Mouse (Mus musculus) c-Kit-positive CD71-negative TER-119-negative erythroid progenitor cells, embryonic 14.5 days (primary cell): ENCODE measurements around the gene Elmod3.
A peak's percentile ranks its signal among the peaks of the same experiment; 100 is the strongest.

Experiments
- DNase-seq: peaks from one replicate; pipeline ENCODE4 v3.0.0-alpha.2; 2013; ENCODE audit warnings: low read depth

Elmod3 gene

DNA sequence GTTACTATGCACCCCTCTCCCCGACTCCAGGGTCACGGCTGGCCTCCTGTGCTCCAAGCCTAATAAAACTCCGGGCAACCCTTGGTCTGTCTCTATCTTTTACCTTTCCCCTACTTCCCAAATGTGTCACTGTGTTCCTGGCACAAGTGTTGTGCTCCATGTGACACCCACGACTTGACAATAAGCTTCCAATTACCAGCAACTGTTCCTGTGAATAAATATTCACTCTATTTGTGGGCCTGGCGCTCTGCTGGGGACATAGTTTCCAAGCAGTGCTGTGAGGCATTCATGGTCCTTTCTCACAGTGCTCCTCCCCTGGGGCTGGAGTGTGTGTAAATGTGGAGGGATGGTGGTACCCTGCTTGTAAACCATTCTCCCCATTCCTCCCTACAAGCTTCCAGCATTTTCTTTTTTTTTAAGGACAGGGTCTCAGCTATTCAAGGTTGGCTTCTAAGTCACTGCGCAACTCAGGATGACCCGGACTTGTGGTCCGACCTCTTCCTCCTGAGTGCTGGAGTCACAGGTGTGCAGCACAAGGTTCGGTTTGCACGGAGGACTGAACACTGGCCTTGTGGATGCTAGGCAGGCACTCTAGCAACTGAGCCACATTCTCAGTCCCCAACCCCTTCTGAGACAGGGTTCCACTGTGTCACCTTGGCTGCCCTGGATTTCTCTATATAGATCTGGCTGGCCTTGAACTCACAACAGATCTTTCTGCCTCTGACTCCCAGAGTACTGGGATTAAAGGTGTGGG, 27.4 kb downstream of the Elmod3 start:
- DNase-seq: no peak

DNA sequence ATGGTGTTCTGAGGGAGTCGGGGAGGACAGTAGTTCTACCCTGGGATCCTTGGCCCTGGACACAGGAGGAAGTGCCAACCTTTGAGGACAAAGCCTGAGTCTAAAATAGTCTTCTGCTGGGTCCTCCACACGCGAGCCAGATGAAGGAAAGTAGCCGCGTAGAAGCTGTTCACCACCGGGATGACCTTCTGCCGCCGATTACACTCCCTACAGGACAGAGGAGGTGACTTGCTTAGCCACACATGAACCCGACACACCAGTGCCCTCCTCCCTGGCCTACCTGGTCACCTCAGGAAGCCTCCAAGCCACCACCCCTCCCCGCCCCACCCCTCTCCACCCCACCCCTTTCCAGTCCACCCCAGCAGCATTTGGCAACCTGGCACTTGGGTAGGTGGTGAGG, 29.5 kb downstream of the Elmod3 start:
- no peak for DNase-seq

DNA sequence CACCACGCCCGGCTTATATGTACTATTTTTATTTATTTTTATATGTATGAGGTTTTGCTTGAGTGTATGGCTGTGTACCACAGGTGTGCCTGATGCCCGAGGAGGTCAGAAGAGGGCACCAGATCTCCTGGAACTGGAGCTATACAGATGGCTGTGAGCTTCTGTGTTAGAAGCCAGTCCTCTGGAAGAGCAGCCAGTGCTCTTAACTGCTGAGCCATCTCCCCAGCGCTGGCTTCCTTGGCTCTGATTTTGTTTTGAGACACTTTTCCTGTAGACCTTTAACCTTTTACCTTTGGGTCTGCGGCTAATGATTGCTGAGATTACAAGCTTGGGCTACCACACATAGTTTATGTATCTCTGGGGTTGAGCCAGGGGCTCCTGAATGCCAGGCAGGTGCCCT, 30.7 kb downstream of the Elmod3 start:
- DNase-seq: no peak

DNA sequence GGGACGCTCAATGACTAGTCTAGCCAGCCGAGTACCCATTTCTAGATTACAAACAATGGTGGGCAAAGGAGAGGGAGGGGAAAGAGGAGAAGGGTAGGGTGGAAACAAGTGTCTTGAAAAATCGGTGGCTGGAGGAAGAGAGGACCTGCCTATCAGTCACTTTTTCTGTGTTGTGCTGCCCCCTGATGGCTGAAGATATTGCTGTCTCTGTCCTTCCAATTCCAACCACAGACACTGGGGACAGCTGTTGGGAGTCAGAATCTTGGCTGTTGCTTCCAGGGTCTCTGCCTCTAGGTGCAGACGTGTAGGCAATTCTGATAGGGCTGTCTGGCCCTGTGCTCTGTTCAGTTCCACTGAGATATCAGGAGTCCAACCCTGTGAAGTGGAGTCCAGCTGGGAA, 32.2 kb downstream of the Elmod3 start:
- peak; percentile 86 for DNase-seq

DNA sequence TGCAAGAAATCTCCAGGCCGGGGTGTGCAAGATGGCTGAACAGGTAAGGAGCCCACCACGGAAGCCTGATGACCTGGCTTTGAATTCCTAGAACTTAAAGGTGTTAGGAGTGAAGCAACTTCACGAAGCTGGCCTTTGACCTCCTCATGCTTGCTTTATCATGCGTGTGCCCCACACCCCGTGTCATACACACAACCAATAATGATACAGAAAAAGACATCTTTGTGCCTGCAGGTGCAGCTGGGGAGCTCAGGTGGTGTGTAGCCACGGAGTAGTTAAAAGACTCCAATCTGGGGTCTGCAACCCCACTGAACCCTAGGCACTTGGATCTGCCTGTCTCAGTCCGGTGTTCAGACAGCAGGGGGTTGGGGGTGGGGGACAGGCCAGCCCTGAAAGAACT, 32.7 kb downstream of the Elmod3 start:
- DNase-seq: no peak

DNA sequence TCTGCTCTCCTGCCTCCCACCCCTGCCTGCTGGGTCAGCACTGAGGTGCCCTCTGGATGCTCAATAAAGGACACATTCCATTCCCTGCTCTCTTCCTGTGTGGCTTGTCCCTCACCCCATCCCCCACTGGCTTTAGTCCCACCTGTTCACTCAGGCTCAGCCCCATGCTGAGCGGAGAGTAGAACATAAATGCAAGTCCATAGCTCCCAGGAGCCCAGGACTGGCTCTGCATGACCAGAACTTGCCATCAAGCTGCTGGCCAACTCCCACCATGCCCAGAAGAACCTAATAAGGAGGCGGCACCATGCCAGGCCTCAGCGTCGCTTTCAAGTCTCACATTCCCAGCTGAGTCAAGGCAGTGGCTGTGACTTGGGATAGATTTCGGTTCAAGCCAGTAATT, 35.3 kb downstream of the Elmod3 start:
- no peak for DNase-seq

DNA sequence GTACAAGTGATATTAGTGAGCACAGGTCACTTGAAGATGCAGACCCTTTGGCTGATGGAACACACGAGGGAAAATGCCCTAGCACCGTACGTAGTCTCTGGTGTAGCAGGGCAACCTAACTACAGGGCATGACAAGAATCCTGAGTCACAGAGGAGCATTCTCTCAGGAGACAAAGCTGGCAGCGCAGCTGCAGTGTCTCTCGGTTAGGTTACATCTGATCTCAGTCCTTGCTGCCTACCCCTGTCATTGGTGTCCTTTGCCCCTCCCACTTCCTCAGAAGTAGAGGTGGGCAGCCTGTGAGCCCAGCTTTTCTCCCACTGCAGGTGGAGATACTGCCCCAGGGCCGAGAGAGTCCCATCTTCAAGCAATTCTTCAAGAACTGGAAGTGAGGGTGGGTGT, 35.7 kb downstream of the Elmod3 start:
- no peak for DNase-seq

DNA sequence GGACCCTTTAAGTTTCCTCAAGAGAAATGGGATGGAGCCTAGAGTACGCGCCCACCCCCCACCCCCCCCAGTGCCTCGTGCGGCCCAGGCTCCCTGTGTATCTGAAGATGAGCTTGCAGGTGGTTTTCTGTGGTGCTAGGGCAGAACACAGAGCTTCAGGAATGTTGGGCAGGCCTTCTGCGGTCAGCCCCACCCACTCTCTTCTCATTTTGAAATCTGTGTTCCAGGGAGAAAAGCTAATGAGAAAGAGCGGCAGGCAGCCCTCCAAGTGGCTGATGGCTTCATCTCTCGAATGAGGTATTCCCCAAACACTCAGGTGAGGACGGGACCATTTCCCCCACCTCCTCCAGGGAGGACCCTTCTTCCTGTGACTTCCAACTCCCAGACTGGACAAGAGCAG, 37.4 kb downstream of the Elmod3 start:
- no peak for DNase-seq

DNA sequence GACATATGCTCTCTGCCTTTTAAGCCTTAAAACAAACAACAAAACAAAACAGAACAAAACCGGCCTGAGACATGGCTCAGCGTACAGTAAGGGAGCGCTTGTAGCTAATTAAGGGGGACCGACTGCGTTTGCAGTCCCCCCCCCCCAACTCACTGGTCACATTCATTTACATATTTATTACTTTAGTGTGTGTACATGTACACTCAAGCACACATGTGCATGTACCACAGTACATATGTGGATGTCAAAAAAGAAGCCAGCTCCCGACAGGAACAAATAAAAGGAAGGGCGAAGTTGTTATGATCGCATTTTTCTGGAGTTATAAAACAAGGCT, 45.2 kb downstream of the Elmod3 start:
- DNase-seq: no peak

DNA sequence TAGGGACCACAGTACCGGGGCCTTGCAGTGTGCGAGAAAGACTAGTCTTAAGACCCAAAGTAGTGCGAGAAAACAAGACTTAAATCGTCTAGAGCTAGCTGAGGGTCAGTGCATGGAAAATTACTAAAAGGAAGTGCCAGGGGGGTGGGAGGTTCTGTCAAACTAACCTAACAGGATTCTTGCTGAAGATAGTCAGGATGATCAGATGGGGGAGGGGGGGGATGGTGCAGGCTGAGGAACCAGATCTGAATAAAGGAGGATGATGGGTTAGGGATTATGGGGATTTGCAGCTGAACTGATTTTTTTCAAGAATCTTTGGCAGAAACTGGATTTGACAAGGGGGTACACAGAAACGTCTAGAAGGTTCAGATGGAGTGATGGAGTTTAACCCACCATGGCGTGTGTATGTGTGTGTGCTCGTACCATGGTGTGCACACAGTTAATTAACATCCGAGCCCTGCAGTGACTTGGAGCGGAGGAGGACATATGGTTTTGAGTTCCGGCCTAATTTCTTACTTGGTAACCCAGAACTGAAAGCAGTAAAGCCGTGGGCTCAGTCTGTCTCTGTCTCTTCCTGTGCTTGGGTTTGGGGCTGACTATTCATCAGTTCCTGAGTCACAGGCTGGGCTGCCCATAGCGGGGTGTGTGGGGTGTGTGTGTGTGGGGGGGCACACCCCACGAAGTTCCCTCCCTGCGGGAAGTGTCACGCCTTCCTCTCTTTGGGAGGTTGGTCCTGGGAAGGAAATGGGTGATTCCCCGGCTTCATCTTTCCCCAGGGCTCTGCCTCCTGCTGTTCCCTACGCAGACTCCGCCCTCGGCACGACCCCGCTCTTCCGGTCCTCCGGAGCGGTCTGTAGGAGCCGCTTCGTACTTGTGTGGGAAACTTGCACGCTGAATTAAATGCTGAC, 45.8 kb downstream of the Elmod3 start:
- peak; percentile 47 for DNase-seq

DNA sequence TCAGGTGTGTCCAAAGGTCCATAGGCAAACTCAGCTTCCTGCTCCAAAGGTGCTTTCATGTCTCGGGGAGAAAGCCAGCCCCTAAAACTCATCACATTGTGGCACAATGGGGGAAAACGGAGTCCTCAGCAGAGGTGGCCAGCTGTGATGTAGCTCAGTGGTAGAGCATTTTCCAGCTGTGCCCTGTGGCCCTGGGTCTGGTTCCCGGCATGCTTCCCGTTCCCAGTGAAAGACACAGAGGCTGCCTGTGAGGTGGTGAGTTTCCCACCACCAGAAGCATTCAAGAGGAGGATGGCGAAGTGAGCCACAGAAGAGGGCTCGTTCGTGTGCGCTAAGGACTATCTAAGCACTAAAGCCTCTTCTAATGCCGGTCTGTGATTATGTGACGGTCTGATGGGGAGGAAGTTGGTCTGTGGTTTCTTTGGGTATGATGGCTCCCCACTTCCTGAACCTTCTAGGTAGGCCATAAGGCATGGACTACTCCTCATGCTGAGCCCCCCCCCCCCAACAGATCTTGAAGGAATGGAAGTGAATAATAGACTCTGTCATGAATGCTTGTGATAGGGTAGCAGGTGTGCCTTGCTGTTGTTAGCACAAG, 47.6 kb downstream of the Elmod3 start:
- DNase-seq: no peak

DNA sequence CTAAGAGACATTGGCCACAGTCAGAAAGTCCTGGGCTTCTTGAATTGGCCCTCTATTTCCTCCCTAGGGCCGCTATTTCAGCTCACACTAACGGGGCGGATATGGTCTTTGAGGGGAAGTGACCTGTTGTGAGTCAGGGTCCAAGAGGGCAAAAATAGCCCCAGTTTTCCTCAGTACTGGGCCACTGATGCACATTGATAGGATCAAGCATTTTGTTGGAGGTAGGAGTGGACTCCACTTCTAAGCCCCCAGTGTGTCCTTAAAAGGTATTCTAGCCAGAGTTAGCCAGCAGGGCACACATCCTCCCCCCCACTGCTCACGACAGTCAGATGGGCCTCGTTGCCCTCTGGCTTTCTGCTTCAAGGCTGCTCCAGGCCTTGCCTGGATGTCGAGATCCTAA, 48.2 kb downstream of the Elmod3 start:
- DNase-seq: no peak

DNA sequence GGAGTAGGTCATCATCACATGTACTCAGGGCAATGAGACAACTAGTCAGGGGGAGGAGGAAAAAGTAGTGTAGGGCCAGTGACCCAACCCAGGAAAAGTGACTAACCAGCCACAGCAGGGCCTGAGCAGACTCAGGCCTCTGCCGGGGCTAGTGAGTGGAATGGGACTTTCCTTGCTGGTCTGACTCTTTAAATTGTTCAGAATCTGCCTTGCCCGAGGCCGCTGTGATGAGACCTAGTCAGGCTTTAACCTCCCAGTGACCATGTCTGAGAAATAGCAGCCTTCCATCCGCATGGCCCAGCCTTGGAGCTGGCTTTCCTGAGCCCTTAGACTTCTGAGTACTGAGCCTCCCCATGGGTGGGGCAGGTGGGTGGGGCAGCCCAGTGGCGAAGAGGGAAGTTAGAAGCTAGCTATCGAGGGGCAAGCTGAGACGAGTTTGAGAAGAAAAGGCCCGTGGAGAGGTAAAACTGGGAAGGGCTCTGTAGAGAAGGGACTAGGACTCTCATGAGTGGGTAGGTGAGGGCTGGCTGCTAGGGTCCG, 49.1 kb downstream of the Elmod3 start:
- peak; percentile 50 for DNase-seq

DNA sequence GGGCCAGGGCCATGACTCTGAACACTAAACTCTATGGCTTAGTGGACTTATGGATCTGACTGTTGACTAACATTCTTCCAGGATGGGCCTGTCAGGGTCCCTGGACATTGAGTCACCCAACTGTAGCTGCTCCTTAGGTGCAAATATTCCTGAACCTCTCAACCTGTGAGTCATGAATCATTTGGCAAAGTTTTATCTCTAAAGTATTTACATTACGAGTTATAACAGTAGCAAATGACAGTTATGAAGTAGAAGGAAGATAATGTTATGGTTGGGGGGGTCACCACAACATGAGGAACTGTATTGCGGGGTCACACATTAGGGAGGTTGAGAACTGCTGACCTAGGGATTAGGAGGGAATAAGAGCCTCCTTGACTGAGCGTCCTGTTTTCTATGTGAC, 50.4 kb downstream of the Elmod3 start:
- no peak for DNase-seq

DNA sequence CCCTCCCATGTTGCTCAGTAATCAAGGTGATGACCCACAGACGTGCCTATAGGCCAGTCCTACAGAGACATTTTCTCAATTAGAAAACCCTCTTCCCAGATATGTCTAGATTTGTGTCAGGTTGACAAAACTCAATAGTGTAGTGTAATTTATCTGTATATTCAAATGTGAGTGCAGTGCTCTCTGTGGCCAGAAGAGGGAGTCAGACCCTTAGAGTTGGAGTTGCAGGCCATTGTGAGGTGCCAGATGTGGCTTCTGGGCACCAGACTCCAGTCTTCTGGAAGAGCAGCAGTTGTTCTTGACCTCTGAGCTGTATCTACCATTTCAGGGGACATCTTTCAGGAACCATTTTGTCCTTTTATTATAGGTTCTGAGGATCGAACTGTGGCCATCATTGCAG, 51.1 kb downstream of the Elmod3 start:
- no peak for DNase-seq

DNA sequence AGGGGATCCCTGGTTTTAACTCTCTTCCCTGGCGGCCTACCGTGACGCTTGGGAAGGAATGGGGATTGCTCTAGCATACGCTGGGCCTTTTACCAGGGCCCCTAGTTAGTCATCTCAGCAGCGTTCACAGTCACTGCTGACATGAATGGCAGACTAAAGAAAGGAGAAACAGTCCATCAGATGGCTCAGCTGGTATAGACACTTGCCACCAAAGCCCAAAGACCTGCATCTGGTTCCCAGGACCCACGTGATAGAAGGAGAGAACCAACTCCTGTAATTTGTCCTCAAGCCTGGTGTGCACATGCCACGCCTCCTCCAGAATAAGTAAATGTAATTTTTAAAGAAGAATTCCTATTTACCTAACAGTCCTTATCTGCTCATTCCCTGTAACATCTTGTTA, 52.8 kb downstream of the Elmod3 start:
- no peak for DNase-seq

DNA sequence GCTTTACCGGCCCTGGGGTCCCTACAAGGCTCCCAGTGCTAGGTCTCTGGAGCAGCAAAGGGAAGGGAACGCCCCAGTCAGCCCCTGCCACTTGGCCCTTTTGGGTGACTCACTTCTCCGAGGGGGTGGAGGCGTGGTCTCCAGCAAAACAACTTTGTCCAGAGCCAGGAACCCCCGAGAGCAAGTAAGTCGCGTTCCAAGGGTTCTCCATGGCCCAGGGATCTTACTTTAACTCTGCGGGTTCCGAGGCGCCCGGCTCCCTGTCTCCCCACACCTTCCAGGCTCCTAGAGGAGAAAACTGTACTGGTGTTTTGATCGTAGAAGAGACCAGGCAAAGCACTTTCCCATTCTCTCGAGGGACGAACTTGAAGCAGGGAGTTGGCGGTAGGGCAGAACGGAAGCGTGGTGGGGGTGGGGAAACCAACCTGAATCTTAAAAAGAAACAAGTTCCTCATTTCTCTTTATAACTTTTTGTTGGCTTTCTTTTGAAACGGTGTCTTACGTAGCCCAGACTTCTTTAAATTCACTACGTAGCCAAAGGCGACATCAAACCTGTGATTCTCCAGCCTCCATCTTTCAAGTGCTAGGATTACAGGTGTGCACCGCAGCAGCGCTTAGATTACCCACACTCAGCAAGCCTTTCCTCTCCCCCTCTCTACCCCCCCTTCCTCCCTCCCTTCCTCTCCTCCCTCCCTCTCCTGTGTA, 53.8 kb downstream of the Elmod3 start, which contains the start of gene Capg:
Capg (plus strand) TSS at position 109 of the 705 bp plus-strand sequence.
- DNase-seq: peak; percentile 69

DNA sequence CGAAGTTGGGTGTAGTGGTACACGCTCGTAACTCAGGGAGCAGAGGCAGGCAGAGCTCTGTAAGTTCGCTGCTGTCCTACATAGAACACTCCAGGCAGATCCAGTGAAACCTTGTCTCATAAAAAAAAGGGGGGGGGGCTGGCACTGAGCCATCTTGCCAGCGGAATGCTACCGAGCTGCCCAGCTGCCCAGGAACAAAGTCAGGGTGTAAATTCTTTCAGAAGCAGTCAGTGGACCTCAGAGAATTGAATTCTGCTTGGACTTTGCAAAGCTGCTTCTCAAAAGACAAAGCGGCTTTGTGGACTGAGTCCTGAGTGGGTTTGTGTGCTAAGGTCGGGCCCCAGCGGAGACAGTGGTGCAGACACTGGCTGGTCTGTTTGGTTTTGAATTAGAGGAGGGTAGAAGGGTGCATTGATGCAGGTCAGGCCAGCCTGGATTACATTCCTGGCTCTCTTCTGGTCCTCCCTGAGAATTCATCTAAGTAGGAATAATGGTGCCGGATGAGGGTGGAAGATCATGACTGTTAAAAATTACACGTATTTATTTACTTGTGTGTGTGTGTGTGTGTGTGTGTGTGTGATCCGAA, 54.9 kb downstream of the Elmod3 start:
- no peak for DNase-seq

DNA sequence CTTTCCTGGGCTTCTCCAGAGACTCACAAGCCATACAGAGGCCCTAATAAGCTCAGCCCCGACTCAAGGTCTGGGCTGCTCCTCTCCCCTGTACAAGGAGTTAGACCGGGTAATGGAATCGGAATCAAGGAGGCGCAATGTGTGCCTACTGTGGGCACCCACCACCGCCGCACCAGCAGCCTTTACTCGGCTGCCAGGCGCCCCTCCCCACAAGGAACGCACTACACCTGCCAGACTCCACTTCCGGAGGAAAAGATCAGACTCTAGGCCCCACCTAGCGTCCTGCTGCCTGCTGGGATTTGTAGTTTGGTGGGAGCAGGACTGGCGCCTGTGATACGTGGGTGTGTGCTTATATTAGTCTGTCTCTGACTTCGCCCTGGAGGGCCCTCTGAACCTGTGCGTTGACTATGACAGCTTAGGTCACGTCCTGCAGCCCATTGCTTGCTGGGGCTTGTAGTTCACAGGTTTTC, 59.6 kb downstream of the Elmod3 start:
- peak; percentile 73 for DNase-seq

DNA sequence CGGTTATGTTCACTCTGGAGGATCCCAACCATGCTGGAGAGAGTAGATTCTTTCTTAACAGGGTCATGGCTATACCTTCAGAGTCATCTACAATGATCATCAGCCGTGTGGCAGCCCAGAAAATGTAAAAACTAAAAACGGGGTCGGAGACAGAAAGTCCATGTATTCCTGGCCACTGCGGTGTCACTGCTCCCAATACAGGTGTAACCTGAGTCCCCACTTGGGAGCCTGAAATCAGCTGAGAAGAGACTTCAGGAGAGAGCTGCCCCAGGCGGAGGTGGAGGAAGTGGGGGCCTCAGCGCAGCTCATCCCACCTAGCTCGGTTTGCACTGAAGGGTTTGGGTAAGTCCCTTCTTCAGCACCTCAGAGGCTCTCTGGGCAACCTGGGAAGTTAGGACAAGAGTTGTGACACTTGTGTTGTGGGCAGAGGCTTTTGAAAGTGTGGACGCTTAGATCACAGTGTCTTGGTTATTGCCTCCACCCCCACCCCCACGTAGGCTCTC, 60.2 kb downstream of the Elmod3 start:
- no peak for DNase-seq

DNA sequence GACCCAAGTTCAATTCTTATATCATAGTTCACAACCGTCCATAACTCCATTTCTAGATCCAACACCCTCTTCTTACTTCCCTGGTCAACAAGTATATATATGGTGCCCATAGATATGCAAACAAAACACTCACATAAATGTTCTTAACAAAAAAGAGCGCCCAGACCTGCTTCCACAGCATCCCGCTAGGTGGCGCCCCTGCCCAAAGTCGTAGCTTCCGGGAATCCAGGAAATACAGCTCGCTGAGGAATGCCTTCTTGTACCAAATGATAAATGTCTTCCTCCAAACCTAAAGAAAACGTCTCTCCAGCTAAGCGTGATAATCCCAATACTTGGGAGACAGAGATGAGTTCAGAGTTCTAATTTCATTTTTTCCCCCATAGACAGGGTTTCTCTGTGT, 63.0 kb downstream of the Elmod3 start:
- peak; percentile 76 for DNase-seq
